Mouse (Mus musculus): ENCODE results near the gene Nsmce4a. TPM values are rescaled to one million over a fixed set of nuclear protein-coding genes. Genes with fewer than 3 reads are reported as not detected.

Nsmce4a gene
- polyA plus RNA-seq, 1 experiment from 2014 or later: 98.0 TPM

DNA sequence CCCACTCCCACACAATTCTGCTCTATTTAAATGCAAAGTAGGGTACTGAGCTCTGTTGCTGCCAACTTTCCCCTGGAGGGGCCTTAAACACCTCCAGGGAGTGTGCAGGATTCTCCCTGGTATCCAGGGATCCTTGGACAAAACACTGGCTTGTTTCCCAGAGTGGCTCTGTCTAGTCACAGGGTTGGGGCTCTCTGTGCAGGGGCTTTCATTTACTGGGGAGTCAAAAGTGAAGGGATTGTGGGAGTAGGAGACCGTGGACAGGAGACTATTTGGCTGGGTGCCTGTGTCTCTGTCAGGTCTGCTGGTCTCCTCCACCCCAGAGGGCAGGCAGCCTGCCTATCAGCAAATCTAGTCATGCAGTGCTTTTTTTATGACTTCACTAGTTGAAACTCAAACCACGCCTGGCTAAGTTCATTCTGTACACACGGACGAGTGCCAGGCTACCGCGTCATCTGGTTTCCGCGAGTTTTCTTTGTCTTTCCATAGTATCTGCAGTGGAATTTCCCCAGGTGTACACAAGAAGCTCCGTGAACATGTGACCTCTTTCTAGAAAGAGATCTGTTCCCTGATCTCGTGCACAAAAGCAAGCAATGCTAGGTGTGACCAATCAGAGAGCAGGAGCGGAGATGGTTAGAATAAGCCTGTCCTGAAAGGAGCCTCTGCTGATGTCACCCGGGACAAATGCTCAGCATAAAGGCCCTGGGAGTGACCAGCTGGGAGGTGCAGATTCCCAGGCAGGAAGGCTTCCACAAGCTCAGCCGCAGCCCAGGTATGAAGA, 1.5 kb upstream of the Nsmce4a start:
- WGBS: 52% methylated on average over 13 of the region's 13 CpGs
- H3K9me3 ChIP-seq: no peaks in the 10 kb centered on the region

DNA sequence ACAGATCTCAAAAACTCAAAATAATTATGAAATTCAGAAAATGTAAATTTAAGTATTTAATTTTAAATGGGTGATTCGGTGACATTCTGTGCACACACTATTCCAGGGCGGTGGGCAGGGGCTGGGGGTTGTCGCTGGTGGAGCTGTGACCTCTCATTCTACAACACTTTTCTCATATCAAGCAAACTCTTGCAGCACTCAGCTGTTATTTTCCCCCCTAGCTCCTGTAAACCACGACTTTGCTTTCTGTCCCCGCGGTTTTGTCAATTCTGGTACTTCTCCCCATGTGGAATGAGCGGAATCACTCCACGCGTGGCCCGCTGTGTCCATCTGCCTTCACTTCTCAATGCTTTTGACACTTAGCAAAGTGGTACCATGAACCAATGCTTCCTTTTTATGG, 828 bp upstream of the Nsmce4a start:
- Histone ChIP-seq H3K9me3 (no peaks in the 10 kb centered on the region), H3K4me1 (replicated peaks) (peaks cover 24% of the 10 kb centered on the region), H3K4me2 (no peak overlapping the region), H3K27ac (peak overlapping the region; percentile 32; the same call in 1 of the 2 replicates), H3K4me3 (no peak overlapping the region), H3K36me3 (no peaks in the 10 kb centered on the region), H3K27me3 (no peaks in the 10 kb centered on the region), H3K9ac (no peak overlapping the region)
- no peak for ATAC-seq (ENCODE audit: low FRiP score)
- 93% methylated on average over 10 of the region's 10 CpGs for WGBS

More for the DNA sequence above, 1.5 kb upstream of the Nsmce4a start:
- Histone ChIP-seq H3K4me3 (no peak overlapping the region), H3K27me3 (no peaks in the 10 kb centered on the region), H3K9ac (no peak overlapping the region), H3K27ac (peak overlapping the region; percentile 66), H3K4me1 (replicated peaks) (peaks cover 24% of the 10 kb centered on the region), H3K36me3 (no peaks in the 10 kb centered on the region), H3K4me2 (no peak overlapping the region)
- peak; percentile 90 for ATAC-seq (ENCODE audit: low FRiP score)

DNA sequence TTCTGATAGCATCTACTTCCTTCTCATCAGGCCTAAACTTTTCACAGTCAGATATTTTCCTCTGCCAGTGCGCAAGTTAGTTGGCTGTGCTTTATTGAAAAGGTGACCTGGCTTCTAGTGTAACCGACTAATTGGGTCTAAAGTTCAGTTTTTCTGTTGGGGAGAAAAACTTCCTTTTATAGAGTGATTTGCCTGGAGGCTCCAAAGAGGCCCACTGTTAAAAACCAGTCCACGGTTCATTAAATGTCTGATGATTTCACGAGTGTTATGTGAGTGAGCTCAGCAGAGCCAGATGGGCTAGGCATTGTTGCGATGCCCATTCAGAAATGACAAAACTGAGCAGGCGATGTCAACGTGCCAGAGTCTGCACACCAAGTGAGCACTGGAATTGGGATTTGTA, 2.4 kb downstream of the Nsmce4a start:
- 36% methylated on average over 7 of the region's 7 CpGs for WGBS
- no peak overlapping the region for H3K4me3 ChIP-seq
- no peak overlapping the region for H3K27ac ChIP-seq
- H3K9me3 ChIP-seq: no peaks in the 10 kb centered on the region
- H3K36me3 ChIP-seq: no peaks in the 10 kb centered on the region
- no peak for ATAC-seq (ENCODE audit: low FRiP score)
- no peak overlapping the region for H3K4me2 ChIP-seq
- peaks cover 15% of the 10 kb centered on the region for H3K4me1 ChIP-seq (replicated peaks)
- H3K27me3 ChIP-seq: no peaks in the 10 kb centered on the region
- H3K9ac ChIP-seq: no peak overlapping the region

DNA sequence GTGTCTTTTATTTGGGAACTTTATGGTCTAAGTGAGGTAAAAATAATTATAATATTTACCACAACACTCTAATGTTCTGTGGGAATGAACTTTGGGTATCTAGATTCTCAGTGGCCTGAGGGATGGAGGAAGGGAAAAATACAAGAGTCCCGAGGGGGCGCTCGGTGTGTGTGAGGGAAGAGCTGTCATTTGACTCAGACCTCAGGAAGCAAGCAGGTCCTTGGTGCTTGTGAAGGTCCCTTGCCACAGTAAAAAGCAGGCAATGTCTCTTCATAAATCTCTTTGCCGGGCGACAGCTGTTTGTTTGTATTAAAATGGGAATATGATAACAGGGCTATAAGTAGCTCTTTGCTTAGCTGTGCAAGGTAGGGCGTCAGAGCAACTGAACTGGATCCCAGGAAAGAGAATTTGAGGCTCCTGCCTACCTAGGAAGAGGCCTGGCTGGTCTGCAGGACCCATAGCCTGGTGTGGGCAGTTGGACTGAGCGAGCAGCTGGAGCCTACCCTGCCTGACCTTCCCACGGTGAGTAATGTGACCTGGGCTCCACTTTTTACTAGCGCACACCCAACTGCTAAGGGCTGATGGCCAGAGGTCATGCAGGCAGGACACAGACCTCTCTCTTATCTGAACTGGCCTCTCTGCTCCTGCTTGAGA, 4.0 kb downstream of the Nsmce4a start:
- H3K27ac ChIP-seq: no peak overlapping the region
- no peak overlapping the region for H3K9ac ChIP-seq
- H3K27me3 ChIP-seq: no peaks in the 10 kb centered on the region
- H3K36me3 ChIP-seq: no peaks in the 10 kb centered on the region
- no peaks in the 10 kb centered on the region for H3K9me3 ChIP-seq
- H3K4me1 ChIP-seq (replicated peaks): 0 out of 2 replicates have a peak, but pooled peaks cover 6% of the 10 kb centered on the region
- no peak overlapping the region for H3K4me3 ChIP-seq
- ATAC-seq (ENCODE audit: low FRiP score): no peak
- no peak overlapping the region for H3K4me2 ChIP-seq
- WGBS: 82% methylated on average over 9 of the region's 9 CpGs

DNA sequence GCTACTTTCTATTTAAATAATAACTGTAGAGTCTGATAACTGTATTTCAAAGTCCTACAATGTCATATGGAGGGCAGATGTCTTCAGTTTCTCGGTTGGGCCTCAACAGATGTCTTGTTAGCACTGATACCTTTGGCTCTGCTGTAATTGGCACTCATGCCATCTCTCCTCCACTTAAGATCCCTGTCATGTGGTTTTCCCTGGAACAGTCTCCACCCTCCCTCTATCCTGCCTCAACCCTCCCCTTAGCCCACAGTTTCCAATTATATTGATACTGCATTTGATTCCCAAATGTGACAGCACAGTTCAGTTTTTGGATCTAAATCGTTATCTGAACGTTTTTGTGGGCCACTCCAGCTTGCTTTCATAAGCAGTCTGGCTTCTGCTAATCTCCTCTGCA, 8.3 kb downstream of the Nsmce4a start:
- 75% methylated on average over 3 of the region's 3 CpGs for WGBS
- H3K4me3 ChIP-seq: no peak overlapping the region

DNA sequence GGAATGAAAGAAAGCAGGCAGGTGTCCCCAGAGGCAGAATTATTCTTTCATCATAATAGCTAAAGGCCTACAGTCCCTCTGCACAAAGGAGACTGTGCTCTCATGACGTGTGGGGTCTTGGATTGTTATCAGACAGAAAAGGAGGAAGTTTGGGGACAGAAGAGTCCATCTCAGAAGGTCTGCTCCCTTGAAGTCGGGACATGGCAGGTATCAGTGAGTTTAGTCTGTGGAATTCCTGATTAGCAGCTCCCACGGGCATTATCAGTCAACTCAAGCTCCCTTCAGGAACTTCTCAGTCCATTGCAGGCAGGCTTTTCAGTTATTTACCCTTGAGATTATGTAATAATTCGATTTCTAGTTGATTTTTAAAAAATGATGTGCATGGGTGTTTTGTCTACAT, 9.0 kb downstream of the Nsmce4a start:
- H3K4me1 ChIP-seq (replicated peaks): no peaks in the 10 kb centered on the region
- no peaks in the 10 kb centered on the region for H3K27me3 ChIP-seq
- no peak overlapping the region for H3K4me3 ChIP-seq
- H3K9me3 ChIP-seq: no peaks in the 10 kb centered on the region
- no peak overlapping the region for H3K27ac ChIP-seq
- WGBS: 65% methylated on average over 4 of the region's 4 CpGs
- H3K9ac ChIP-seq: no peak overlapping the region
- no peaks in the 10 kb centered on the region for H3K36me3 ChIP-seq
- no peak for ATAC-seq (ENCODE audit: low FRiP score)
- no peak overlapping the region for H3K4me2 ChIP-seq

More for the DNA sequence above, 8.3 kb downstream of the Nsmce4a start:
- no peak overlapping the region for H3K9ac ChIP-seq
- no peak overlapping the region for H3K27ac ChIP-seq
- H3K4me2 ChIP-seq: no peak overlapping the region
- H3K27me3 ChIP-seq: no peaks in the 10 kb centered on the region
- H3K36me3 ChIP-seq: no peaks in the 10 kb centered on the region
- no peak for ATAC-seq (ENCODE audit: low FRiP score)
- H3K4me1 ChIP-seq (replicated peaks): no peaks in the 10 kb centered on the region
- no peaks in the 10 kb centered on the region for H3K9me3 ChIP-seq

DNA sequence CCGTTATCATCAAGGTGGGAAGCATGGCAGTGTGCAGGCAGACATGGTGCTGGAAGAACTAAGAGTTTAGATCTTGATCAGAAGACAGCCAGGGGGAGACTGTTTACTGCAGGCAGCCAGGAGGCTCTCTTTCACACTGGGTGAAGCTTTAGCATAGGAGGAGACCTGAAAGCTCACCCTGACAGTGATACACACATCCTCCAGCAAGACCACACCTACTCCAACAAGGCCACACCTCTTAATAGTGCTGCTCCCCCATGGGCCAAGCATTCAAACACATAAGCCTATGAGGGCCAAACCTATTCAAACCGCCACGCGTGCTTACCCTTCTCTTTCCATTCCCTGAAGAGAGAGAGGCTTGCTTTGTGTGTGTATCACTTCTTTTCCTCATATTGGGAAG, 9.6 kb downstream of the Nsmce4a start:
- H3K36me3 ChIP-seq: no peaks in the 10 kb centered on the region
- 93% methylated on average over 4 of the region's 4 CpGs for WGBS
- H3K27ac ChIP-seq: no peak overlapping the region
- H3K4me1 ChIP-seq (replicated peaks): no peaks in the 10 kb centered on the region
- no peaks in the 10 kb centered on the region for H3K27me3 ChIP-seq
- H3K9me3 ChIP-seq: no peaks in the 10 kb centered on the region
- H3K9ac ChIP-seq: no peak overlapping the region
- ATAC-seq (ENCODE audit: low FRiP score): no peak
- H3K4me3 ChIP-seq: no peak overlapping the region
- H3K4me2 ChIP-seq: no peak overlapping the region

DNA sequence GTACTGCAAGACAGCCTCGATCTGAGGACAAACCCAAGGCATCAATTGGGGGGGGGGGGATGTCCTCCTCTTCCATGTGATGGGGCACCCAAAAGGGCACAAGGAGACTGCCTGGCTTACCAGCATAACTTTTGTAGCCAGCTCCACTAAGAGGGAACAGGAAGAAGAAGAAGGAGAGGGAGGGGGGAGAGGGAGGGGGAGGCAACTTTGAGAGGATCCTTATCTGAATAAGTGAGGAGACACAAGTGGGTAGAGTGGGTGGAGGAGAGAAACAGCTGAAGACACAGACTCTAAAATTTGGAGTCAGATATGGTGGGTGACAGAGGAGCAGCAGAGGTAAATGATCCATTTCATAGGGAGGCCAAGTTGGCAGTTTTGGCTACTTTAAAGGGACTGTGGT, 12.0 kb downstream of the Nsmce4a start:
- Histone ChIP-seq H3K4me2 (no peak overlapping the region), H3K4me3 (no peak overlapping the region), H3K36me3 (no peaks in the 10 kb centered on the region), H3K27ac (no peak overlapping the region), H3K9me3 (no peaks in the 10 kb centered on the region), H3K4me1 (replicated peaks) (no peaks in the 10 kb centered on the region), H3K27me3 (no peaks in the 10 kb centered on the region), H3K9ac (no peak overlapping the region)
- 74% methylated on average over 1 of the region's 1 CpGs for WGBS
- ATAC-seq (ENCODE audit: low FRiP score): no peak

DNA sequence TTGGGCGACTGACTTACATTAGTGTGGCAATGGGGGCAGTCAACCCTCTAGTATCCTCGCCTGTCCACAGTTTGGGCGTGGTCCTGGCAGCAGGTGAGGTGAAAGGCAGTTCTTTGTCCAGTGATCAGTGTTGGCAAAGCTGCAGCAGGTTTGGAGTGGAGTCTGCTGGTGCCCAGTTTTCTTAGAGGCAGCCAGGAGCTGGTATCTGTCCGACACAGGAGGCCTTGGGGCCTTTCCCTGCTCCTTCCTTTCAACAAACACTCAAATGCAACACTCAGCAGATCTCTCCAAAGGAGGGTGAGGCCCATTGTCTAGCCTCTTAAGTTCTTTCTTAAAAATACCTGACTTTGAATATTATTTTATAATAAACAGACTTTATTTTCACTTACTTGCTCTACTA, 14.3 kb downstream of the Nsmce4a start:
- Histone ChIP-seq H3K4me1 (replicated peaks) (0 out of 2 replicates have a peak, but pooled peaks cover 4% of the 10 kb centered on the region), H3K27ac (no peak overlapping the region), H3K4me2 (no peak overlapping the region), H3K9ac (no peak overlapping the region), H3K9me3 (no peaks in the 10 kb centered on the region), H3K27me3 (no peaks in the 10 kb centered on the region), H3K4me3 (no peak overlapping the region), H3K36me3 (no peaks in the 10 kb centered on the region)
- WGBS: 84% methylated on average over 4 of the region's 4 CpGs
- ATAC-seq (ENCODE audit: low FRiP score): no peak

DNA sequence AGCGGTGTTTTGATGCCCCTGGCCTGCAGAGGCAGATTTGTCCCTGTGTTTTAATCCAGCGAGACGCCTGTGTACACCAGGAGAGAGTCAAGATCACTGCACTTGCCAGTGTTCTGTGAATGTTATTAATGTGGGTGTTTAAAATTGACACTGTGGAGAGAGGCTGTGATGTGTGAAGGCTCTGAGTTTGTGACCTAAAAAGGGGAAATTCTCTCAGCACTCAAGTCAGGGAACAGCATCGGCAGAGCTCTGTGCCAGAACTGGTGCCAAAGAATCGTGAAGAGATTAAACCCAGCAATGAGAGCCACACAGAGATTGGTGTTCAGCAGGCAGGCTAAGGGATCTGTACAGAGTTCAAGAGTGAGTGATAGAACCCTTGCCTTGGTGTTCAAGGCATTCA, 17.3 kb downstream of the Nsmce4a start:
- H3K27ac ChIP-seq: no peak overlapping the region
- no peak overlapping the region for H3K4me3 ChIP-seq
- ATAC-seq (ENCODE audit: low FRiP score): no peak
- H3K4me2 ChIP-seq: no peak overlapping the region
- no peaks in the 10 kb centered on the region for H3K9me3 ChIP-seq
- no peaks in the 10 kb centered on the region for H3K27me3 ChIP-seq
- WGBS: 55% methylated on average over 5 of the region's 5 CpGs
- H3K4me1 ChIP-seq (replicated peaks): 0 out of 2 replicates have a peak, but pooled peaks cover 7% of the 10 kb centered on the region
- no peak overlapping the region for H3K9ac ChIP-seq
- H3K36me3 ChIP-seq: no peaks in the 10 kb centered on the region

DNA sequence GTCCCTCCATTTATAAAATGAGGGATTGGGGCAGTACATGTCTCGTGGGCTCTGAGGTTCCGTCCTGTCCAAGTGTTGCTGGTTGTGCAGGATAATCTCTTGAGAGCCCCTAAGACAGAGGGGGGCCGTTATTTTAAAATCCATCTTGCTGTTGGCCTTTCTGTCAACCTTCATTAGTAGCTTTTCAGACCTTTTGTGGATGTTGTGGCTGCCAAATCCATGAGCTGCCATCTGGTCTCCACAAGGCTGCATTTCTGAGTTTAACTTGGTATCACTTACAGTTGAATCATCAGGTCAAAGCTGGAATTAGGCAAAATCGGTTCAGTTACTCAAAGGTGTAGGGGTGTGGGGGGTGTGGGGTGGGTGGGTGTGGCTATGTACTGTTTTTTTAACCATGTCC, 19.6 kb downstream of the Nsmce4a start:
- Histone ChIP-seq H3K9me3 (no peaks in the 10 kb centered on the region), H3K4me1 (replicated peaks) (0 out of 2 replicates have a peak, but pooled peaks cover 7% of the 10 kb centered on the region), H3K27ac (no peak overlapping the region), H3K9ac (no peak overlapping the region), H3K36me3 (no peaks in the 10 kb centered on the region), H3K27me3 (no peaks in the 10 kb centered on the region), H3K4me2 (no peak overlapping the region), H3K4me3 (no peak overlapping the region)
- ATAC-seq (ENCODE audit: low FRiP score): no peak
- 51% methylated on average over 4 of the region's 4 CpGs for WGBS

DNA sequence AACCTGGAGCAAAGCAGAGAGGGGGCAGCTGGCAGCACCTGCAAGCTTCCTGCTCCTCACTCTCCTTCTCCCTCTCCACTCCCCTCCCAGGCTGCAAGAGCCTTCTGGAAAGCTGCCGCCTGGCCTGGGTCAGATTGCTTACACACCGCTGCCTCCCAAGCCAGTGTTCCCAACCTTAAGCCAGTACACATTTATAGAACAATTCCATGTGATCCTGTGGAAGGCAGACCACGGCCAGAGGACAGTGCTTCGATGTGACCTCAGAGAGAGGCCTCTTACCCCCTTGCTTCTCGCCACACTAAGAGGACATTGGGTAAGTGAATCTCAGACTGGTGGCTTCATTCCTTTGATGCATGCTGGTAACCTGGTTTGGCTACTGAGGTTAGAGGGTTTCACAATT, 20.1 kb downstream of the Nsmce4a start:
- no peak overlapping the region for H3K4me2 ChIP-seq
- no peaks in the 10 kb centered on the region for H3K36me3 ChIP-seq
- no peak overlapping the region for H3K9ac ChIP-seq
- 0 out of 2 replicates have a peak, but pooled peaks cover 7% of the 10 kb centered on the region for H3K4me1 ChIP-seq (replicated peaks)
- ATAC-seq (ENCODE audit: low FRiP score): no peak
- H3K4me3 ChIP-seq: no peak overlapping the region
- H3K27me3 ChIP-seq: no peaks in the 10 kb centered on the region
- H3K9me3 ChIP-seq: no peaks in the 10 kb centered on the region
- no peak overlapping the region for H3K27ac ChIP-seq
- 50% methylated on average over 5 of the region's 5 CpGs for WGBS
